8 mouse cellular contexts compared by ENCODE assay signal in the genomic region with DNA sequence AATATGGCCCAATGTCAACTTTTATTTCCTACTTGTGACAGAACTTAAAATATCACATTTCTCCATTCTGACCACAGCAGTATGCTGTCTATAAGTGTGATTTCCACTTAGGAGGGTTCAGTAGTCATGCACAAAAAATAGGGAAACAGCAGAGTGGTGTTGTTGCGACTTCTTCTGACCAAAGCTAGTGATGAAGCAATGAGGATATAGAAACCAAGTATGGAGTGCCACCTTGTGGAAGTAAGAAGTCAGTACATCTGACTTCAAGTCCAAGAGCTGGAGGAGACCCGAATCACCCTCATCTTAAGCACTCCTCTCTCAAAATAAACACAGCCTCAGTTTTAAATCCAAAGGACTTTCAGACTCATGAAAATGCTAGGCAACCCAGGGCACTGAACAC.
DNase-seq lines count a peak whose midpoint lies in the region; ATAC-seq and TF ChIP-seq lines count a peak whose summit lies in the region.

No protein-coding gene starts in this region.

- no peak overlapping the region for H3K4me3 ChIP-seq in hindbrain, embryonic 11.5 days (ENCODE audit: low read depth, low read length)
- no peak overlapping the region for H3K4me3 ChIP-seq in hindbrain, embryonic 10.5 days
- no peak overlapping the region for H3K4me3 ChIP-seq in C2C12 (ENCODE audit: insufficient read depth, poor library complexity, severe bottlenecking)
- no peak overlapping the region for H3K4me3 ChIP-seq in liver, embryonic 14.5 days (ENCODE audit: insufficient read depth in 1 of 2, low read depth in 2 of 2, low read length in 2 of 2)

- TF ChIP-seq CTCF in C2C12 (IDR thresholded peaks at IDR 0.05; ENCODE audit: control insufficient read depth, insufficient read depth, insufficient read length): no peak
- TF ChIP-seq CTCF in liver, embryonic 14.5 days (IDR thresholded peaks at IDR 0.05; ENCODE audit: low read depth): peak; percentile 35; the same call in 1 of the 2 replicates

- H3K4me1 ChIP-seq in hindbrain, embryonic 11.5 days (replicated peaks; ENCODE audit: control insufficient read depth, insufficient read depth, low read length): no peaks in the 10 kb centered on the region
- H3K4me1 ChIP-seq in hindbrain, embryonic 10.5 days (replicated peaks): no peaks in the 10 kb centered on the region
- no peaks in the 10 kb centered on the region for H3K4me1 ChIP-seq in liver, embryonic 14.5 days (replicated peaks; ENCODE audit: control insufficient read depth in 2 of 2, insufficient read depth in 2 of 2, low read length in 1 of 2)

- no peaks in the 10 kb centered on the region for H3K36me3 ChIP-seq in hindbrain, embryonic 11.5 days (ENCODE audit: control insufficient read depth, insufficient read depth, low read length)
- H3K36me3 ChIP-seq in hindbrain, embryonic 10.5 days: no peaks in the 10 kb centered on the region
- no peaks in the 10 kb centered on the region for H3K36me3 ChIP-seq in C2C12 (ENCODE audit: control insufficient read depth, insufficient read depth)
- H3K36me3 ChIP-seq in liver, embryonic 14.5 days (replicated peaks; ENCODE audit: control insufficient read depth, insufficient read depth, low read depth): no peaks in the 10 kb centered on the region

- H3K9me3 ChIP-seq in hindbrain, embryonic 11.5 days (ENCODE audit: control insufficient read depth, low read length): no peaks in the 10 kb centered on the region
- H3K9me3 ChIP-seq in hindbrain, embryonic 10.5 days: no peaks in the 10 kb centered on the region
- no peaks in the 10 kb centered on the region for H3K9me3 ChIP-seq in liver, embryonic 14.5 days (ENCODE audit: control insufficient read depth, low read length)

- H3K27me3 ChIP-seq in hindbrain, embryonic 11.5 days (ENCODE audit: control insufficient read depth, insufficient read depth, low read length): no peaks in the 10 kb centered on the region
- no peaks in the 10 kb centered on the region for H3K27me3 ChIP-seq in hindbrain, embryonic 10.5 days (ENCODE audit: insufficient read depth, poor library complexity, severe bottlenecking)
- no peaks in the 10 kb centered on the region for H3K27me3 ChIP-seq in C2C12 (ENCODE audit: control insufficient read depth, insufficient read depth, insufficient read length)
- no peaks in the 10 kb centered on the region for H3K27me3 ChIP-seq in liver, embryonic 14.5 days (ENCODE audit: control insufficient read depth, insufficient read depth, low read length)

- no peaks in the 10 kb centered on the region for H3K79me3 ChIP-seq in C2C12 (ENCODE audit: low read depth)

- 21% methylated on average over 2 of the region's 2 CpGs for WGBS in hindbrain, embryonic 11.5 days
- 26% methylated on average over 2 of the region's 2 CpGs for WGBS in hindbrain, embryonic 10.5 days
- WGBS in liver, embryonic 14.5 days (ENCODE audit: insufficient replicate concordance): 11% methylated on average over 2 of the region's 2 CpGs

- H3K4me2 ChIP-seq in hindbrain, embryonic 11.5 days (replicated peaks; ENCODE audit: low read depth, low read length): no peak overlapping the region
- H3K4me2 ChIP-seq in liver, embryonic 14.5 days (ENCODE audit: low read depth): no peak overlapping the region

- no peak overlapping the region for H3ac ChIP-seq in C2C12 (ENCODE audit: control insufficient read depth, insufficient read length, low read depth)

- peak; percentile 24 for DNase-seq in hindbrain, embryonic 11.5 days (ENCODE audit: low spot score)
- no peak for DNase-seq in hindbrain, embryonic 10.5 days (ENCODE audit: low spot score)
- peak; percentile 14 to 40 for DNase-seq in cerebellum, postnatal 10 days
- no peak for DNase-seq in liver, embryonic 14.5 days (ENCODE audit: low read depth in 3 of 3, low spot score in 3 of 3)
- DNase-seq in adrenal gland, postnatal 10 days: no peak
- DNase-seq in heart, postnatal 14 days: no peak
- no peak for DNase-seq in kidney, adult 11 months

- intact Hi-C loops in heart, postnatal 14 days (cut with DNase I): loop anchor here (2.0 kb wide), 1 partner anchor 589 kb away; no protein-coding TSS in a partner anchor

- H3K79me2 ChIP-seq in C2C12 (ENCODE audit: control insufficient read depth, insufficient read depth): no peaks in the 10 kb centered on the region

- no peak overlapping the region for H3K9ac ChIP-seq in hindbrain, embryonic 11.5 days (ENCODE audit: low read depth, low read length)
- no peak overlapping the region for H3K9ac ChIP-seq in liver, embryonic 14.5 days (replicated peaks)

- ATAC-seq in hindbrain, embryonic 11.5 days (ENCODE audit: low FRiP score): peak; percentile 59; the same call in 1 of the 2 replicates
- no peak for ATAC-seq in liver, embryonic 14.5 days (ENCODE audit: insufficient read depth)

- no peak for TF ChIP-seq EP300 in liver, embryonic 14.5 days (IDR thresholded peaks at IDR 0.05; ENCODE audit: low read depth)

- H3K27ac ChIP-seq in hindbrain, embryonic 11.5 days (ENCODE audit: low read depth, low read length): no peak overlapping the region
- H3K27ac ChIP-seq in hindbrain, embryonic 10.5 days: no peak overlapping the region
- no peak overlapping the region for H3K27ac ChIP-seq in liver, embryonic 14.5 days

TF ChIP-seq in C2C12, 6 proteins besides CTCF, POLR2A, EP300 and RAD21:
- TF ChIP-seq CEBPB (IDR thresholded peaks at IDR 0.05; ENCODE audit: low read depth) (peak; percentile 80), MAX (IDR thresholded peaks at IDR 0.05) (no peak), MYOD1 (IDR thresholded peaks at IDR 0.05; ENCODE audit: control insufficient read depth, insufficient read length, low read depth) (no peak)

Comparison
In these comparisons a context has a peak if more than half of its experiments do, and no peak if none do; other contexts are left out.
1. DNase-seq: peak in hindbrain, embryonic 11.5 days (single experiment) and cerebellum, postnatal 10 days (2 of 2); none in hindbrain, embryonic 10.5 days (single experiment), liver, embryonic 14.5 days (0 of 3), adrenal gland, postnatal 10 days (single experiment), heart, postnatal 14 days (0 of 2) and kidney, adult 11 months (single experiment).